Mouse (Mus musculus) regulatory T cell (primary cell): ENCODE measurements around the gene Slc35f2.

Source experiments
- in situ Hi-C: fragments of 300-600 bp; cut with MboI, MseI; formaldehyde crosslinking; loops from one replicate; pipeline ENCODE4 v1.15.1; 2025; ENCODE audit warnings: high pct_unique_total_duplicates

Slc35f2 gene

DNA sequence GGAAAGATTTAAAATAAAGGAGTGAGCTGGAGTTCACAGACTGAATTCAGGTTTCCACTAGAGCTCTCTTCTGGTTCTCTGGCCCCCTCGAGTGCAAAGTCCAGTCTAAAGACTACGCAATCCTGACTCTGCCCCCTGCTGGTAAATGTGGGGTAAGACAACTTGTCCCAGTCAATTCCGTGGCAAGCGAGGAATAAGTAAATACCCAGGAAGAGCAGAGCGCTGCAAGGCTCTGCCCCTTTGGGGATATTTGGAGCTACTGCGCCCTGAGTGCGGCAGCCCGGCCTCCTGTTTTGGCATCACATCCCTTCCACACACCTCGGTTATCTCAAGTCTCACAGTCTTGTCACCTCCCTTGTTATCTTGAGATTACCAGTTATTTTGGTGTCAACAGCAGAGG lies 54.0 kb downstream of the Slc35f2 start:
- in situ Hi-C loops = no loop called here

DNA sequence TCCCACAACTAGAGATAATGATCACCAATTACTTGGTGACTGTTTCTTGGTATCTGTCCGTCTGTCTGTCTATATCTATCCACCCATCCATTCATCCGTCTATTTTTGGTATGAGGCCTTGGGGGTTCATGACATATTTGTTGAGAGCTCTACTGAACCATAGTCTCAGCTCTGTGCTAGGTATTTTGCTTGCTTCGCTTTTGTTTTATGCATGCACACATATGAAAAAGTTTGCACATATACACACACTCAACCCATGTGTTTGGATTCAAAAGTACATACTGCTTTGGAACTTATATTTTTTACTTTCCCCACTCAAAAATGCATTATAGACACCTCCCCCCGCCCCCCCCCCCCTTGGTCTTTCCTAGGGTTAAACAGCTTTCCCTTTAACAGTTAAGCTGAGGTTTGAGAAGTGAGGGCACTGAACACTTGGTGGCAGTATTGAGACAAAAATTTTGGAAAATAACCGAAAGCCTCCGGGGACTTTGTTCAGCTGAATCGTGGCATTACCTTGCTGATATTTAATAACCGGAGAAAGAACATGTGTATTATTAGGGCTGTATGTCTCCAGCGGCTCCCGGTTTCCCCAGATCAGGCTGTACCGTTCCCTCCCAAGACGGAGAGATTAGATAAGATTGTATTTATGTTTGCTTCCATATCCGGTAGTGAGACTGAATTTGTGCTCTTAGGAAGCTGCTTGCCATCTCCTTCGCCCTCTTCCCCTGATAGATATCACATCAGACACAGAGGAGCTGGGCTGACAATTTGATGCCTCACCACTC lies 57.9 kb downstream of the Slc35f2 start:
- in situ Hi-C loops = no loop called here

DNA sequence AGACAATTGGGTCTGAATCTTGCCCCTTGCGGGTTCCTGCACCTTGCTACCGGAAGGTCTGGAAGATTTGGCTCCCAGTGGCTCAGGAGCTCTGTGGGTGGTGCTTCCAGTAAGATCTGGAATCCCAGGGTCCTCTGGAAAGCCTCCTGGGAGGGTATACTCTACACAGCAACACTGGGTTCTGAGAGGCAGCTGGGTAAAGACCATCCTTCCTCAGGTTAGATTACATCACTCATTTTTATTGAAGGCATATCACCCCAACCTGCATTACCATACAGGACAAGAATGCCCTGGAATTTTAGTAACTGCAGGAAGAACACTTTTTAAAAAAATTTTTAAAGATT lies 58.5 kb downstream of the Slc35f2 start:
- in situ Hi-C loops = no loop called here

DNA sequence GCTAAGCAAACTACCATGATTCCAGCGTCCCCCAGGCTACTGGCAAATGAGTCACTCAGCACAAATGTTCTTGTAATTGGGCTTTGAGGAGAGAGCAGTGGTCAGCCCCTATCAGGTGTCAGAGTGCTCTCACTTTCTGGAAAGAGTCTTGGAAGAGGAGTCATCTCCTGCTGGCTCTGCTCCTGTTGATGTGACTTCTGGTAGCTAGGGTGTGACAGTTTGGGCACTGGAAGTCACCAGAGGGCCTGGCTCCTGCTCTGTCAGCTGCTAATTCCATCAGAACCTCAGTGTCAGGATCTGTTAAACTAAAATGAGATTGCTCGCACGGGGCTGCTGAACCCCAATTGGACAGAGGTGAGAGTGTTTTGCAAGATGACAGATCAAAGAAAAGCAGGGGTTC lies 63.7 kb downstream of the Slc35f2 start:
- in situ Hi-C loops = no loop called here

DNA sequence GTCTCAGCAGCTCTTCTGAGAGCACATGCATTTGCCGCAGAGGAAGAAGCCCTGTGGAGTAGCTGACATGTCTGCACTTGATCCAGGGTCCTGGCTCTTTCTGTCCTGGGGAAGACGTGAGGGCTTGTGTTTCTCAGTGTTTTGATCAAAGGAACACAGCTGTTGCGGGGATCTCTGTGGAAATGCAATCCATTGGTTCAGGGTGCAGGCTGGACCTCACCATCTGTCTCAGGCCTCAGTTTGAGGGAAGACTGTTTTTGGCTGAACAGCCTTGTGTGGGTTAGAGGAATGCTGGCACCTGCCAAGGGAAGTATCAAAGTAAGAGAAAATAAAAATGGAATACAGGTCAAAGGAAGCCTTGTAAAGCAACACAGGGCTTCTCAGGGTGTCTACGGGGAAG lies 64.6 kb downstream of the Slc35f2 start:
- in situ Hi-C loops = no loop called here

DNA sequence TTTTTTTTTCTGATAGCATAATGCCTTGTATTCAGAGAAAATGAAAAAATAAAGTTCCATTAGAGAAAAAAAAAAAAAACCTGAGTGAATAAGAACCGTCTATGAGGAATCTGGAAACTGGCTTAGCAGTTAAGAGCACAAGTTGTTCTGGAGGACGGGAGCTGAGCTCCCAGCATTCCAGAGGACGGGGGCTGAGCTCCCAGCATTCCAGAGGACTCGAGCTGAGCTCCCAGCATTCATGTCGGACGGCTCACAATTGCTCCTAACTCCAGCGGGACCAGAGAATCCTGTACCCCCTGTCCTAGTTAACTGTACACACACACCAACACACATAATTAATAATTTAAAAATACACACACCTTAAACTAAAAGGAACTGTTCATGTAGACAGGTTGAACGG lies 67.5 kb downstream of the Slc35f2 start:
- in situ Hi-C loops = no loop called here

DNA sequence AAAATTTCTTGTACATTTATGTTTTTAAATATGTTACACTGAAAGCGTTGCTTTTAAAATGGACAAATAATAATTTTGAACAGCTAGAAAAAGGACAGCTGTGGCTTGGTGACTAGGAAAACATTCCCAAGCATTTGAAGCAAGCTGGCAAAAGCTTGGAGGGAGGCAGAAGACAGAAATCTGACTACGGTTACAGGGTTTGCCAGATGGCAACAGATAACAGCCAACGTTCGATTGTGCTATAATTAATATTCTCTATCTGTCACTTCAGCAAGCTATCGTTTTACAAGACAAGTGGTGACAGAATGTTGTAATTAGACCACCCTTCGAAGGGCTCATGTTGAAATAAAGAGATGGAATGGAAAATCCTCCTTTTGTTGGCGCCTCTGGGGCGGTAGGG lies 77.2 kb downstream of the Slc35f2 start:
- in situ Hi-C loops = no loop called here

DNA sequence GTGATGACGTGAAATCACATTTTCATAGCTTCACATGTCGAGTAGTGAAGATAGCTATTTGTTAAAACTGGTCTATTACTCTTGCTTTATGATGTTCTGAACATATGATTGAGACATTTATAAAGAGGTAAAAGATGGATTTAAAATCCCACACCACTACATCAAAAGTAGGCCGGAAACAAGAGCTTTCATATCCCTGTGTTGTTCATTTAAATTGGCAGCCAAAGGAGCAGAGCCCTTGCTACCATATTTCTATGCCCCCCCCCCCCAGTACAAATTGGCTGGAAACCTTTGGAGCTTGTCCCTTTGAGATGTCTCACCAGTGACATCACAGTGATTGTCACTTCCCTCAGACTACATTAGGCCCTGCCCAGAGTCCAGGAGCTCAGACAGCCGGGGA lies 78.5 kb downstream of the Slc35f2 start, which contains the start of gene Sln:
Gene Sln, plus strand, starts transcription at position 301 of the 400 bp plus-strand sequence.
- in situ Hi-C loops = no loop called here

DNA sequence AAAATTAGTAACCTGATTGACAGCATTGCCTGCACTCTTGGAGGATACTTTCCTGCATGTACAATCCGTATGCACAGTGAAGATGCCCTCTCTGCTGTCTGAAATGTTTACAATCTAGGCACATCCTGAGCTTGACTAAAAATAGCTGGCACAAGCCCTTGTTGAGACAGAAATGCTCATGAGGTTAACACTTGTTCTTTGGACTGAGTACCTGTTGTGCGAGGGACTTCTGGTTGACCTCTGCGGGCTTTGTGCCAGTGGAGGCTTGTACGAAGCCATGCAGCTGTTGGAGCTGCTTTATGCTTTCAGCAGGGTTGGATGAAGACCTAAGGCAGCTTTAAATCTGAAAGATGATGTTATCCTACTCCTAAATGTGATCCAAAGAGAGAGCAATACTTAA lies 80.8 kb downstream of the Slc35f2 start:
- in situ Hi-C loops = no loop called here

DNA sequence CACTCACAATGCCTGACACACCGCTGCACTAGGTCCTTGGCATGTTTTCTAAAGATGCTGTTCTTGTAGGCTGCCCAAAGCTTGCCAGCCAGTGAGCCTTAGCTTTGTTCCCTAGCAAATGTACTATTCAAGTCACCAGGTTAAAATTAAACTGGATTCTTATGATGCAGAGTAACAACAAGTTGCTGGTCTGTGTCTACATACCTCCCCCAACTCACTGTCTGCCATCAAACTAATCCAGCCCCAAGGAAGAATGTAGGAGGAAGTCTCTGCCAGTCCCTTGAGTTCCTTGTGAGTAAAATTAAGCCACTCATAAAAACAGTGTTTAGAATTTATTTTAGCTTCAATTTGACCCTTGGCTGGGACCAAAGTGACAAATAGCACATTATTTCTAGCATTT lies 82.3 kb downstream of the Slc35f2 start:
- in situ Hi-C loops = no loop called here

DNA sequence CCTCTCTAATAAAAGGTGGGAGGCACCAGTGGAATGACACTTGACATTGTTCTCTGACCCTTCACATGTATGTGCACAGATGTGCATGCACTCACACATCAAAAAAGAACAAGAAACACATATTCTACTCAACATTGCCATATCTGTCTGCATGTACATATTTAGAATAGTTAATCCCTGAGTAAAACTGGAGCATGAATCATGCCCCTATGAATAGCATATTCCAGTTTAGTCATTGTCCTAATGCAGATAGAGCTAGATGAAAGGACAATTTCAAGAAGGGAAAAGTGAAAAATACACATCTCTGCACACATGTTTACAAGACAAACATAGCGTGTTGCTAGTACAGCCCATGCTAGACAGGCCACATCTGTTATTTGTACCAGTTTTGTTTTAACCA lies 83.2 kb downstream of the Slc35f2 start:
- in situ Hi-C loops = no loop called here

DNA sequence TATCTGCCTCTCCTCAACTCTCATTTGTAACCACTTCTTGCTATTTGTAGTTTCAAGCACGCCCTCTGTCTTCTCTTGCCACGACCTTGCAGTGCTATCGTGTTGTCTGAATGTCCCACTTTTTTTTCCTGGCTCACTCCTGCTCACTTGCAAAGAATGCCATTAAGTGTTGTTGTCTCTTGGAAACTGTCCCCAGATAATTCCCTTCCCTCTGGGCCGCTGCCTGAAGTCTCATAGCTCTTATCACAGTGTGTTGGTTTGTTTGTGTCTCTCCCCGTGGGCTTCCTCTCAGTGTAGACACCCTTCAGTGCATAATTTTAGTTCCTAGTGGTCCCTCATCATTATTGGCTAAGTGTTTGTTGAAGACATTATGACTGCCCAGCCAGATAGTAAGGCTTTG lies 86.5 kb downstream of the Slc35f2 start:
- in situ Hi-C loops = no loop called here
